Mouse (Mus musculus) hindbrain, embryonic 13.5 days (tissue): Measurements from ENCODE around the gene Ddb1. TPM values are rescaled to one million over a fixed set of nuclear protein-coding genes. Genes with fewer than 3 reads are reported as not detected.

Experiments
- ATAC-seq: fragments of 200-750 bp; cut with Nextera tagmentation; 2 replicates; pipeline ENCODE4 v1.8.0; 2017; ENCODE audit warnings: moderate TSS enrichment; ENCODE audit not compliant: low FRiP score
- H3K27ac ChIP-seq: fragments of 300-500 bp; sonication (generic); 2 replicates; pipeline ENCODE4 v1.5.1; 2015; ENCODE audit warnings: inconsistent platforms, mild to moderate bottlenecking, moderate library complexity
- H3K27me3 ChIP-seq: fragments of 300-500 bp; sonication (generic); 2 replicates; pipeline ENCODE4 v1.6.1; 2015; ENCODE audit warnings: mild to moderate bottlenecking, inconsistent platforms
- H3K36me3 ChIP-seq: fragments of 300-500 bp; sonication (generic); 2 replicates; pipeline ENCODE4 v1.6.1; 2015; ENCODE audit warnings: mild to moderate bottlenecking, inconsistent platforms
- H3K4me1 ChIP-seq: fragments of 300-500 bp; sonication (generic); replicated peaks from 2 replicates; pipeline ENCODE4 v1.6.1; 2015; ENCODE audit warnings: inconsistent platforms
- H3K4me2 ChIP-seq: fragments of 300-500 bp; sonication (generic); 2 replicates; pipeline ENCODE4 v1.6.1; 2015; ENCODE audit warnings: inconsistent platforms, mild to moderate bottlenecking, moderate library complexity
- H3K4me3 ChIP-seq: fragments of 300-500 bp; sonication (generic); 2 replicates; pipeline ENCODE4 v1.5.1; 2015; ENCODE audit warnings: mild to moderate bottlenecking, inconsistent platforms
- H3K9ac ChIP-seq: fragments of 300-500 bp; sonication (generic); 2 replicates; pipeline ENCODE4 v1.6.1; 2015; ENCODE audit warnings: mild to moderate bottlenecking, inconsistent platforms
- H3K9me3 ChIP-seq: fragments of 300-500 bp; sonication (generic); 2 replicates; pipeline ENCODE4 v1.6.1; 2016; ENCODE audit warnings: inconsistent platforms
- WGBS: fragments of 180-500 bp; shearing (Covaris S2); methylation state at CpG from one replicate; pipeline ENCODE4 v1.1.7; 2015; 5-methylcytosine and 5-hydroxymethylcytosine counted together
- polyA plus RNA-seq: library from polyadenylated mRNA; unstranded; fragments of >200 nt; fragmentation: Nextera tagmentation; extraction: Ambion mirVana; gene quantifications from 2 replicates; pipeline ENCODE4 v1.2.1, GENCODE M21; 2015

Gene Ddb1
- polyA plus RNA-seq, 1 experiment from 2014 or later: 242 TPM

DNA sequence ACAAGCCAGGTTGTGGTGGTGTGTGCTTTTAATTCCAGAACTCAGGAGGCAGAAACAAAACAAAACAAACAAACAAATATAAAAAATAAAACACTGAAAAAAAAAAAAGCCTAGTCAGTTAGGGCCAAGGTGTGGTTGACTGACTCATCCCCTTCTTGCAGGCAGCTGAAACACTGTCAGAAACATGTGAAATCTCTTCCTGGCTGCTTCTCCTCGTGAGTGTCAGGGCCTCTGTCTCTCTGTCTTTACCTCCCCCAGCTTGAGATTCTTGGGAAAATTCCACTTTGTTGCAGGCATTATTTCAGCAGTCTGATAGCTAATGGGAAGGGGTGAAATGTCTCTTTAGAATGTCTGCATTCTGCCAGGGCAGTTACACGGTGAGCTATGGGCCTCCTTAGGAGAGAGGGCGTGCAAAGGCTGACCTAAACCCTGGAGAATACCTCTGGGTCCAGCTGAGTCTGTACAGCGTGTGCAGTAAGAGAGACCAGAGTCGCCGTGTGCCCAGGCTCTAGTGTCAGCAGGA is 2.8 kb upstream of the Ddb1 start:
- 2% methylated on average over 6 of the region's 6 CpGs for WGBS
- Histone ChIP-seq H3K4me1 (peaks cover 40% of the 10 kb centered on the region), H3K27ac (peak overlapping the region; percentile 96), H3K4me2 (peak overlapping the region; percentile 56), H3K9me3 (no peaks in the 10 kb centered on the region), H3K9ac (peak overlapping the region; percentile 78), H3K27me3 (no peaks in the 10 kb centered on the region), H3K4me3 (peak overlapping the region; percentile 36), H3K36me3 (peaks cover 22% of the 10 kb centered on the region)
- ATAC-seq: peak; percentile 14; the same call in 1 of the 2 replicates

DNA sequence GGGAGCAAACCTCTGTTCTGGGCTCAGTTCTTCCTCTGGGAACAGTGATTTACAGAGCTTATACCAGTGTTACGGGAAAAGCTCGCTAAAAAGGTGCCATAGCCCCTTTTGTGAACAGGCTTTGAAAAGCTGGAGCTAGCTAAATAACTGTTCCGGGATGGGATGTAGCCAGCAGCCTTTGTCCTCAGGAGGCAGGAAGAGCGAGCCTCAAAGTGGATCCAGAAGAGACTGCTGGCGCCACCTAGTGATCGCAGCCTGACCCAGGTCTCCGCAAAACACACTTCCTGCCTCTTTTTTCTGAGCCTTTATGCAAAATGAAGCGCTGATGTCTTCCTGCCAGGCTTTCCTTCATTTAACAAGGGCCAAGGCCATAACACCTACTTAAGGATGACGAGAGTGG is 2.3 kb upstream of the Ddb1 start:
- peak; percentile 62 for ATAC-seq
- 3% methylated on average over 9 of the region's 9 CpGs for WGBS
- H3K36me3 ChIP-seq: peaks cover 26% of the 10 kb centered on the region

DNA sequence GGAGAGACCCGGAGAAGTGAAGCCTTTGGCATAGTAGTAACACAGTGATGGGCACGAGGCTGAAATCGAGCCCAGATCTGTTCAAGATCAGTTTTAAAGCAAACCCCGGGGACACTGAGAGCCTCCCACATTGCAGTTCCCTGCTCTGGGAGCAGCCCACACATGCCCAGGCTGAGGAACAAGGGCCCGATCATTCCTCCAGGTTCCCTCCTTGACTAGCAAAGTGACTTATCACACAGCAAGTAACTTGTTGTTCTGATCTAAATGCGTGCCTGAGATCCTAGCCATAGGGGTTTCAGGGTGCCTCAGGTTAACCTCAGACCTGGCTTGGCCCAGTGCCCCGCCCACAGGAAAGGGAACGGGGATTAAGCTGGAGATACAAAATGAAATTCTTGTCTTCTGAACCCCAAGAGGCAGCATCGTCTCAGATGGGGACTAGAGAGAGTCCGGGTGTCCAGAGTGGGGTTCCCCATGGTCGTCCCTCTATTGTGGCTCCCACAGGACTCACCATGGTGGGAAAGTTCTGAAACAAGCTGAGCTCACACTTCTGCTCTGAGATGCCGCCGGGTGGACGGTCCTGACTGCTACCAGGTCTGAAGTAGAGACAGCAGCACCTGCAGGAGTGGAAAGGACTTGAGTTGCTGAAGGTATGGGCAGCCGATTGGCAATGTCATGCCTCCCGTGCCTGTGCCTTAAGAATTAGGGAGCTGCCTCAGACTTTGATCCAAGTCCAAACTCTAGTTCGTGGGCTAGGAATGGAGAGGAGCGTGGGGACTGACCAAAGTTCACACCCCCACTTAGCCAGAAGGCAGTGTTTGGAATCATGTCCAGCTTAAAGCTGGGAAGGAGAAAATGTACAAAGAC is 1.2 kb upstream of the Ddb1 start:
- H3K4me1 ChIP-seq: peaks cover 50% of the 10 kb centered on the region
- peak overlapping the region; percentile 96 for H3K27ac ChIP-seq
- 90% methylated on average over 18 of the region's 18 CpGs for WGBS
- H3K36me3 ChIP-seq: peaks cover 26% of the 10 kb centered on the region
- 0 out of 2 replicates have a peak overlapping the region, but pooled peaks have one; percentile 77 for H3K4me2 ChIP-seq
- peak overlapping the region; percentile 82 for H3K9ac ChIP-seq
- H3K27me3 ChIP-seq: no peaks in the 10 kb centered on the region
- no peak overlapping the region for H3K4me3 ChIP-seq
- ATAC-seq: no peak
- no peaks in the 10 kb centered on the region for H3K9me3 ChIP-seq

More for the DNA sequence above, 2.3 kb upstream of the Ddb1 start:
- H3K27me3 ChIP-seq: no peaks in the 10 kb centered on the region
- H3K9ac ChIP-seq: peak overlapping the region; percentile 78
- peak overlapping the region; percentile 36 for H3K4me3 ChIP-seq
- H3K9me3 ChIP-seq: no peaks in the 10 kb centered on the region
- H3K27ac ChIP-seq: peak overlapping the region; percentile 96
- peak overlapping the region; percentile 56 for H3K4me2 ChIP-seq
- peaks cover 45% of the 10 kb centered on the region for H3K4me1 ChIP-seq

DNA sequence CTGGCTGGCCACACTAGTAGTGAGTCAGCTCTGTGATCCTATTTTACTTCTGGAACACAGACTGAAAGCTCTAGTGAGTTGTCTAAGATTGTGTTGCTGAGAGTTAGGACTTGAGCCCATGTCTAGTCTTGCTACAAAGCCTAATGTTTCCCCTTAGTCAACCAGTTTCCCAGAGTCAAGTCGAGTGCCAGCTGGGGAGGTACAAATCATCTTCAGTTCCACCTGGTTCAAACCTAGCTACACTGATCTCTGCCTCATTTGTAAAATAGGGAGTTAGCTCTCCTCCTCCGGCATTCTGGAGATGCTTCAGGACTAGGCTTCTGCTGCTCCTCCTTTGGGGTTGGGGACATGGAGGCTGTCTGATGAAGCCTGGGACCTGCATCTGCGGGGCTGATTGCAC is 593 bp upstream of the Ddb1 start:
- H3K9me3 ChIP-seq: no peaks in the 10 kb centered on the region
- H3K4me2 ChIP-seq: peak overlapping the region; percentile 77
- no peaks in the 10 kb centered on the region for H3K27me3 ChIP-seq
- H3K36me3 ChIP-seq: peaks cover 28% of the 10 kb centered on the region
- WGBS: 59% methylated on average over 3 of the region's 3 CpGs
- H3K4me1 ChIP-seq: peaks cover 50% of the 10 kb centered on the region
- peak overlapping the region; percentile 94 for H3K27ac ChIP-seq
- H3K4me3 ChIP-seq: peak overlapping the region; percentile 95
- H3K9ac ChIP-seq: peak overlapping the region; percentile 82
- ATAC-seq: no peak

DNA sequence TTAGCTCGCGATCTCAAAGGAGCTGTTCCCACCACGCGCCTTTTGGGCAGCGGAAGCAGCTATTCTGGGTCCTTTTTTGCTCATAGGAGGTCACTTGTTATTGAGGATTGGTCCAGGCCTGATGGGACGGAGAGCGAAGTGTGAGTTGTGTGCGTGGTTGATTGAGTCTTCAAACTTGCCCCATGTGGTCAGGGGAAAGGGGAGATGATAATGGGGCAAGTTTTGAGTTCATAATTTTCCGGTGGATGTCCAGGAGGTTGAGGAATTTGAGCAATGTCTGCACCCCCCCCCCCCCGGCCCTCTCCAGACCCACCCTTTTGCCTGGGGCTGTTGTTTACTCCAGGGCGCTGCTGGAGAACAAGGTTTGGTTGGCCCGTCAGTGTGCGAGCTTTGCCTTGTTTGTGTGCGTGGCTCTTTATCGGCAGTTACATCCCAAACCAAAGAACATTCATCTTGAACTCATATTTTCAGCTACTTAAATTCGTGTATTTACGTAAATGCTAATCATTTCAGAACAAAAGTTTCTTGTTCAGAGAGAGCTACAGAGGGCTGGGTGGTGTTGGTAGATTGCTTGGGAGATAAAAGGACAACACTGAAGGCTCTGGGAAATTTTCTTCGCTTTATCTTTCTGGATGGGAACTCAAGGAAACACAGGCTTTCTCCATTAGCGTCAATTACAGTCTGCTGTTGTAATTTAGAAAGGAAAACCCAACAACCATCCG is 935 bp downstream of the Ddb1 start:
- H3K36me3 ChIP-seq: peaks cover 38% of the 10 kb centered on the region
- H3K4me2 ChIP-seq: peak overlapping the region; percentile 77
- peaks cover 50% of the 10 kb centered on the region for H3K4me1 ChIP-seq
- WGBS: 7% methylated on average over 20 of the region's 20 CpGs
- peak overlapping the region; percentile 95 for H3K4me3 ChIP-seq
- peak overlapping the region; percentile 94 for H3K27ac ChIP-seq
- H3K27me3 ChIP-seq: no peaks in the 10 kb centered on the region
- no peak; the same call in 1 of the 2 replicates for ATAC-seq
- H3K9me3 ChIP-seq: no peaks in the 10 kb centered on the region
- peak overlapping the region; percentile 96 for H3K9ac ChIP-seq

DNA sequence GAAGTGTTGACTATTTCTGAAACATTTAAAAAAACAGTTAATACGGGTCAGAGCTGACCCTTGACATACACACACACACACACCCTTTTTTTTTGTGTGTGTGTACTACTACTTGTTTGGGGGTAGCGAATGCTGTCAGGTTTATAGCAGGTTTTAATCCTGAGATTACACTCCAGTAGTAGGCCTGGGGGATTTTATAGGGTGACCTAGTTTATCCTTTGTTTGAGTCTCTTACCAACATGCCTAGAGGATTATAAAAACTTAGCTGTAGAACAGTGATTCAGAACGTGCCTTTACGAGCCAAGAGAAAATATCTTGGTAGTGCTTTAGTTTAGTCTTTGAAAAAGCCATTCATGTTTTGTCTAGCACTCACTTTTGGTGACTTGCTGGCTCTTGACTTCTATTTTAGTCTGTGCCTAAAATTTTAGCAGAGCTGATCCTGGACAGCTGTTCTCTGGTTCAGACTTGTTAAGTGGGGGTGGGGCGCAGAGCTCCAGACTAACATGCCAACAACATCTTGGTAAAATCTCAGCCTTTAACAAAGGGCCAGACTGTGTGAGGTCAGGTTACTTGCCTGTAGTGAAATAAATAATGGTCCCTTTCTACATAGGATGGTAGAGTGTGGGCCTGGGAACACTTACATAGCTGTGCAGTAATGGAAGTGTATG is 3.6 kb downstream of the Ddb1 start:
- Histone ChIP-seq H3K9ac (no peak overlapping the region), H3K27me3 (no peaks in the 10 kb centered on the region), H3K4me3 (no peak overlapping the region), H3K4me2 (no peak overlapping the region), H3K4me1 (peaks cover 35% of the 10 kb centered on the region), H3K9me3 (no peaks in the 10 kb centered on the region), H3K27ac (no peak overlapping the region), H3K36me3 (peaks cover 63% of the 10 kb centered on the region)
- ATAC-seq: no peak
- WGBS: 88% methylated on average over 5 of the region's 5 CpGs

DNA sequence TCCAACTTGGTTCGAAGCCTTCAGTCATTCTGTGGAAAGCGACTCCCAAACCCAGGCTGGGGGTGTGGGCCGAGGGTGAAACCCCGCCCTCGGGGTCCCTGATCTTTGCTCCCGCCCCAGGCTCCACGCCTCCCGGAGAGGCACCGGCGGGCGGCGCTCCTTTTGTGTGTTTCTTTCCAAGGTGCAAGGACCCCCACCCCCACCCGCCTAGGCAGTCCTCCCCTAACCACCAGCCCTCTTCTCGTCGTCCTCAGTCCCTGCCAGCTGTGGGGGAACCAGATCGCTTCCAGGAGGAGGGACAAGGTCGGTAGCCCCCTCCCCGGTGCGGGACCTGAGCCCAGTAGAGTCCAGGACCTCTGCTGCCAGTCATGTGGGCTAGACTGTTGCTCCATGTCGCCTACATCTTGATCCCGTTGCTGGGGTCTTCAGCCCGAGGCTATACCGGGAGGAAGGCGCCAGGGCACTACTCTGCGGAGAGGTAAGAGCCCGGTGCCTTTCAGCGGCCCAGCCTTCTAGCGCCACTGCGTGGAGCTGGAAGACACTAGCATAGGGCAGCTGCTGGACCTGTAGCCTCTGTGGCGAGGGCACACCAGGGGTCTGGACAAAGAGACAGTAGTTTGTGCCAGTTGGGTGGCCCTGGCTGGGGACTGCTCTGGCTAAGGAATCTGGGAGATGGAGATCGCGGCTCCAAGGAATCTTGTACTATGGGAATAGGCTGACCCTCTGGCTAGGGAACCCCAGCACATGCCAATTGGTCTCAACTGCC is 29.2 kb downstream of the Ddb1 start, which contains the start of gene Vwce:
Gene Vwce, plus strand, starts transcription at position 108 of the 766 bp plus-strand sequence.
- 1% methylated on average over 32 of the region's 32 CpGs for WGBS
- peaks cover 17% of the 10 kb centered on the region for H3K4me1 ChIP-seq
- no peaks in the 10 kb centered on the region for H3K9me3 ChIP-seq
- ATAC-seq: peak; percentile 87
- H3K9ac ChIP-seq: peak within 1 kb of the TSS; percentile 68
- H3K36me3 ChIP-seq: peaks cover 27% of the 10 kb centered on the region
- no peak within 1 kb of the TSS; the same call in 1 of the 2 replicates for H3K27ac ChIP-seq
- peak within 1 kb of the TSS; percentile 43 for H3K4me3 ChIP-seq
- H3K4me2 ChIP-seq: peak within 1 kb of the TSS; percentile 85
- H3K27me3 ChIP-seq: peaks cover 23% of the 10 kb centered on the region; the same call in 1 of the 2 replicates

DNA sequence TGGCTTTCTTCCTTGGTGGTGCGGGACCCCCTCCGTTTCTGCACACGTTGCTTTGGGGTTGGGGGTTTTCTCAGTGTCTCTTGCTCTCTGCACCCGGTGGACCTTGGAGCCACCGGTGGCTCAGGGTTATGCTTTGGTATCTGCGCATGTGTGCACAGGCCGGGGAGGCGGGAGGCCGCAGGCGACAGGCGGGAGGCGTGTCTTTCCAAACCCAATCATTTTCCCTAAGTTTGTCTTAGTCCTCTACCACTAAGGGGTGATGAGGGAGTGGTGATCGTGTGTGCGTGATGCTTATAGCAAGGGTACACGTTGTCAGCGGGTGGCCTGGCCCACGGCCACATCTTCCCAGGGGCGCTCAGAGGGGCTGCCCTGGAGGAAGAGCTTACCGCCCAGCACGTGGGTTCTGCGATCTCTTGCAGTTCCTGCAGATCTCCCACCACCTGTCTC is 29.8 kb downstream of the Ddb1 start:
- H3K4me2 ChIP-seq: peak overlapping the region; percentile 85
- H3K36me3 ChIP-seq: peaks cover 21% of the 10 kb centered on the region
- ATAC-seq: peak; percentile 91
- H3K27me3 ChIP-seq: peaks cover 25% of the 10 kb centered on the region; the same call in 1 of the 2 replicates
- H3K4me3 ChIP-seq: peak overlapping the region; percentile 43
- H3K27ac ChIP-seq: no peak overlapping the region; the same call in 1 of the 2 replicates
- peak overlapping the region; percentile 68 for H3K9ac ChIP-seq
- whole genome bisulfite sequencing: 3% methylated on average over 21 of the region's 21 CpGs
- peaks cover 17% of the 10 kb centered on the region for H3K4me1 ChIP-seq
- no peaks in the 10 kb centered on the region for H3K9me3 ChIP-seq

DNA sequence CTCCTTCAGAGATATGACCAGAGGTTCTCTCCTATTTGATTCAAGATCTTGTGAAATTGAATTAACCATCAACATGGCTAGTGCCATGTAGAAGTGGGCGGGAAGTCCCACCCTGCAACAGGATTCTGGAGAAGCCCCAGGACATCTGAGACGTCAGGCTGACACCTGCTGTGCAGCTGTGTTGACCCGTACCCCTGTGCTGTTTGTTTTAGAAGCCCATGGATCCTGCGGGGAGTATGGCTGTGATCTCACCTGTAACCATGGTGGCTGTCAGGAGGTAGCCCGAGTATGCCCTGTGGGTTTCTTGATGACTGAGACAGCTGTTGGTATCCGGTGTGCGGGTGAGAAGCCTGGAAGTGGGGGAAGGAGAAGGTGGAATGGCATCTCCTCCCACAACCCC is 32.7 kb downstream of the Ddb1 start:
- no peak overlapping the region for H3K9ac ChIP-seq
- no peaks in the 10 kb centered on the region for H3K36me3 ChIP-seq
- peaks cover 17% of the 10 kb centered on the region for H3K4me1 ChIP-seq
- no peak for ATAC-seq
- no peaks in the 10 kb centered on the region for H3K9me3 ChIP-seq
- WGBS: 63% methylated on average over 7 of the region's 7 CpGs
- H3K27me3 ChIP-seq: peaks cover 25% of the 10 kb centered on the region; the same call in 1 of the 2 replicates
- H3K4me2 ChIP-seq: no peak overlapping the region
- H3K27ac ChIP-seq: no peak overlapping the region
- H3K4me3 ChIP-seq: no peak overlapping the region

DNA sequence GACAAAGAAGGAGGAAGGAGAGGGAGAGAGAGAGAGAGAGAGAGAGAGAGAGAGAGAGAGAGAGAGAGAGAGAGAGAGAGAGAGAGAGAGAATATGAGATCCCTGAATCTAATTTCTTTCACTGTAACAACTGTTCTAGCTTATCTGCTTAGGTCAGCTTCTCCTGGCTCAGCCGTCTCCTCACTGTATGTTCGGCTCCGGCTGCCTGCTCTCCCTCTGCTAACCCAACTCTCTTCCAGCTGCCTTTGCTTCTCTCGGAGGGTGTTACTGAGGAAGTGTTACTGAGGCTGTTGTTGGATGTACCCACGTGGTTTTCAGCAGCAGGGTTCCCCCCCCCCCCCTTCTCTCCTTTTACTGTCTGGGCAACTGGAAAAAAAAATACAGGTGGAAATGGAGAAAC is 35.0 kb downstream of the Ddb1 start:
- Histone ChIP-seq H3K36me3 (no peaks in the 10 kb centered on the region), H3K9ac (no peak overlapping the region), H3K4me2 (no peak overlapping the region), H3K4me1 (peaks cover 4% of the 10 kb centered on the region), H3K9me3 (no peaks in the 10 kb centered on the region), H3K27me3 (peaks cover 16% of the 10 kb centered on the region; the same call in 1 of the 2 replicates), H3K4me3 (no peak overlapping the region), H3K27ac (no peak overlapping the region)
- ATAC-seq: no peak
- WGBS: 13% methylated on average over 5 of the region's 5 CpGs
